ENCODE assay signal across 8 mouse cellular contexts in the genomic region with DNA sequence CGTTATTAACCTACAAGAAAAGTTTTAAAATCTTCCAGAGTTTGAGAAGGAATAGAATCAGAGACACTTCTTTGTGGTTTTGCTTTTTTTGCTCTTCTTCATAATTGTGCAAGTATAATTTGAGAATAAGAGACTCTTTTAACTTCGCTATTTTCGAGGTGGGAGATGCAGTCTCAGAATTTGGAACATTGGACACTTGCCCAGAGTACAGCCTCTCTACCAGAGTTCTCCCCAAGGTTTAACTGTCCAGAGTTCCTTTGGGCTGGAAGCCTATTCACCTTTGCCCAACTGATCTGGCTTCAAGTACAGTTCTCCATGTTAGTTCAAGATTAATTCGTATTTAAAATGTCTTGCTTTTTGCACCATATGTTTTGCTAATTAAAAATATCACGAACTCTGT. TPM values are rescaled to one million over a fixed set of nuclear protein-coding genes. Genes with fewer than 3 reads are reported as not detected.
DNase-seq lines count a peak whose midpoint lies in the region; ATAC-seq and TF ChIP-seq lines count a peak whose summit lies in the region.

No protein-coding gene starts in this region.

- peak overlapping the region; percentile 45 for H3K4me2 ChIP-seq in heart, embryonic 15.5 days
- H3K4me2 ChIP-seq in limb, embryonic 12.5 days: peak overlapping the region; percentile 42
- peak overlapping the region; percentile 34; the same call in 1 of the 2 replicates for H3K4me2 ChIP-seq in stomach, embryonic 14.5 days (replicated peaks; ENCODE audit: low read depth, low read length)

- no peaks in the 10 kb centered on the region for H3K27me3 ChIP-seq in E14TG2a.4 (ENCODE audit: insufficient read depth, low read length)
- H3K27me3 ChIP-seq in heart, embryonic 15.5 days: no peaks in the 10 kb centered on the region
- H3K27me3 ChIP-seq in limb, embryonic 12.5 days: peaks cover 17% of the 10 kb centered on the region
- H3K27me3 ChIP-seq in stomach, embryonic 14.5 days (ENCODE audit: control insufficient read depth, insufficient read depth, low read length): no peaks in the 10 kb centered on the region

- no peak for TF ChIP-seq CTCF in E14TG2a.4 (conservative IDR thresholded peaks at IDR 0.05; ENCODE audit: low read length)

- DNase-seq in adrenal gland, postnatal 10 days: peak; percentile 20
- DNase-seq in adrenal gland, adult (ENCODE audit: inconsistent age in 2 of 2, low spot score in 1 of 2): no peak
- no peak for DNase-seq in retina, postnatal 1 day
- no peak for DNase-seq in thymus, postnatal 0 days (ENCODE audit: low spot score)

- 28% methylated on average over 5 of the region's 5 CpGs for WGBS in heart, embryonic 15.5 days
- WGBS in limb, embryonic 12.5 days: 40% methylated on average over 5 of the region's 5 CpGs
- 42% methylated on average over 5 of the region's 5 CpGs for WGBS in stomach, embryonic 14.5 days

- H3K4me3 ChIP-seq in E14TG2a.4 (replicated peaks; ENCODE audit: low read length): peak overlapping the region; percentile 75
- H3K4me3 ChIP-seq in heart, embryonic 15.5 days: peak overlapping the region; percentile 70
- peak overlapping the region; percentile 55 for H3K4me3 ChIP-seq in limb, embryonic 12.5 days (replicated peaks)
- peak overlapping the region; percentile 50; the same call in 1 of the 2 replicates for H3K4me3 ChIP-seq in stomach, embryonic 14.5 days (ENCODE audit: low read depth, low read length)

- H3K27ac ChIP-seq in heart, embryonic 15.5 days: peak overlapping the region; percentile 47
- H3K27ac ChIP-seq in limb, embryonic 12.5 days: no peak overlapping the region
- H3K27ac ChIP-seq in stomach, embryonic 14.5 days (ENCODE audit: low read length): no peak overlapping the region

- H3K9ac ChIP-seq in heart, embryonic 15.5 days: 0 out of 2 replicates have a peak overlapping the region, but pooled peaks have one; percentile 7
- no peak overlapping the region for H3K9ac ChIP-seq in limb, embryonic 12.5 days (replicated peaks)
- H3K9ac ChIP-seq in stomach, embryonic 14.5 days (replicated peaks; ENCODE audit: low read depth, low read length): no peak overlapping the region

- no peaks in the 10 kb centered on the region for H3K9me3 ChIP-seq in E14TG2a.4 (ENCODE audit: low read length)
- H3K9me3 ChIP-seq in heart, embryonic 15.5 days (replicated peaks): no peaks in the 10 kb centered on the region
- no peaks in the 10 kb centered on the region for H3K9me3 ChIP-seq in limb, embryonic 12.5 days
- H3K9me3 ChIP-seq in stomach, embryonic 14.5 days (ENCODE audit: control insufficient read depth, low read depth, low read length): no peaks in the 10 kb centered on the region

- ATAC-seq in heart, embryonic 15.5 days (replicated peaks; ENCODE audit: insufficient number of reproducible peaks, insufficient read depth, low FRiP score, low read depth): no peak
- peak; percentile 17; the same call in 1 of the 2 replicates for ATAC-seq in limb, embryonic 12.5 days (ENCODE audit: insufficient number of reproducible peaks, insufficient read depth, low FRiP score, low TSS enrichment, low read depth)
- no peak for ATAC-seq in stomach, embryonic 14.5 days (ENCODE audit: insufficient number of reproducible peaks, insufficient read depth, low FRiP score, low read depth)

- H3K36me3 ChIP-seq in E14TG2a.4 (ENCODE audit: insufficient read depth, low read length): peaks cover 27% of the 10 kb centered on the region
- no peaks in the 10 kb centered on the region for H3K36me3 ChIP-seq in heart, embryonic 15.5 days
- H3K36me3 ChIP-seq in limb, embryonic 12.5 days: no peaks in the 10 kb centered on the region
- H3K36me3 ChIP-seq in stomach, embryonic 14.5 days (ENCODE audit: control insufficient read depth, insufficient read depth, low read length): no peaks in the 10 kb centered on the region

- H3K4me1 ChIP-seq in E14TG2a.4 (replicated peaks; ENCODE audit: low read depth, low read length): peaks cover 51% of the 10 kb centered on the region
- no peaks in the 10 kb centered on the region for H3K4me1 ChIP-seq in heart, embryonic 15.5 days (replicated peaks)
- no peaks in the 10 kb centered on the region for H3K4me1 ChIP-seq in limb, embryonic 12.5 days (replicated peaks)
- H3K4me1 ChIP-seq in stomach, embryonic 14.5 days (ENCODE audit: control insufficient read depth, insufficient read depth, low read length): no peaks in the 10 kb centered on the region

RNA-seq across cellular contexts. Expression of a gene that starts 0.5 kb away (rescaled TPM):
- total RNA-seq in adrenal gland, postnatal 10 days (2021): 10 to 100 TPM; 24.4 to 31.0 TPM
- 9.0 and 9.9 TPM in 2 replicates for polyA plus RNA-seq in heart, embryonic 15.5 days (2015; fragmentation: Nextera tagmentation; extraction: Ambion mirVana)
- polyA plus RNA-seq in limb, embryonic 12.5 days (2016; fragmentation: Nextera tagmentation; extraction: Ambion mirVana): 15.2 and 18.1 TPM in 2 replicates
- 14.7 and 17.0 TPM in 2 replicates for polyA plus RNA-seq in stomach, embryonic 14.5 days (2014; fragmentation: Nextera tagmentation; extraction: Ambion mirVana)
- 18.4 and 19.4 TPM in 2 replicates for polyA plus RNA-seq in thymus, postnatal 0 days (2015; fragmentation: Nextera tagmentation; extraction: Ambion mirVana)

RNA-seq across cellular contexts. Expression of a gene that starts 58.5 kb away (rescaled TPM):
- 10 to 100 TPM; 67.1 to 73.8 TPM for total RNA-seq in adrenal gland, postnatal 10 days (2021)
- polyA plus RNA-seq in heart, embryonic 15.5 days (2015; fragmentation: Nextera tagmentation; extraction: Ambion mirVana): 25.8 and 25.9 TPM in 2 replicates
- polyA plus RNA-seq in limb, embryonic 12.5 days (2016; fragmentation: Nextera tagmentation; extraction: Ambion mirVana): 45.6 and 50.3 TPM in 2 replicates
- polyA plus RNA-seq in stomach, embryonic 14.5 days (2014; fragmentation: Nextera tagmentation; extraction: Ambion mirVana): 42.9 and 49.1 TPM in 2 replicates
- 34.4 and 37.9 TPM in 2 replicates for polyA plus RNA-seq in thymus, postnatal 0 days (2015; fragmentation: Nextera tagmentation; extraction: Ambion mirVana)
